Mouse (Mus musculus) induced T-regulatory cell, adult 2 months (primary cell): ENCODE data around the gene Map2k5.
A peak's percentile ranks its signal among the peaks of the same experiment; 100 is the strongest.

Experiments
- DNase-seq: peaks from one replicate; pipeline ENCODE4 v3.0.0-alpha.2; 2012; ENCODE audit warnings: low read depth

The Map2k5 gene

GRCm38 (mm10) chr9:63377270-63378142 is at the start of gene Map2k5:
Gene Map2k5 (minus strand): TSS chr9:63377902.
- peak; percentile 94 for DNase-seq

- no peak for DNase-seq
Observed at GRCm38 (mm10) chr9:63421096-63421736, 43.5 kb upstream of the Map2k5 start.

- DNase-seq, result no peak
Observed at GRCm38 (mm10) chr9:63420396-63420795, 42.7 kb upstream of the Map2k5 start.

- no peak for DNase-seq
Observed at GRCm38 (mm10) chr9:63400176-63400575, 22.5 kb upstream of the Map2k5 start.

GRCm38 (mm10) chr9:63399463-63399815 is 21.7 kb upstream of the Map2k5 start:
- DNase-seq, result no peak

GRCm38 (mm10) chr9:63398611-63399462 is 21.1 kb upstream of the Map2k5 start, which contains the start of gene 2300009A05Rik:
Gene 2300009A05Rik (minus strand): TSS chr9:63399246.
- peak; percentile 96 for DNase-seq

GRCm38 (mm10) chr9:63395612-63396011 is 17.9 kb upstream of the Map2k5 start:
- DNase-seq, result no peak

- DNase-seq, result no peak
Observed at GRCm38 (mm10) chr9:63391307-63391706, 13.6 kb upstream of the Map2k5 start.

- DNase-seq, result no peak
Observed at GRCm38 (mm10) chr9:63382761-63383160, 5.1 kb upstream of the Map2k5 start.

- DNase-seq, result no peak
Observed at GRCm38 (mm10) chr9:63380326-63380725, 2.6 kb upstream of the Map2k5 start.

GRCm38 (mm10) chr9:63378174-63378573 is 472 bp upstream of the Map2k5 start:
- no peak for DNase-seq

GRCm38 (mm10) chr9:63373315-63373714 is 4.4 kb downstream of the Map2k5 start:
- no peak for DNase-seq

GRCm38 (mm10) chr9:63372541-63372940 is 5.2 kb downstream of the Map2k5 start:
- no peak for DNase-seq

- DNase-seq, result no peak
Observed at GRCm38 (mm10) chr9:63360410-63360809, 17.3 kb downstream of the Map2k5 start.

GRCm38 (mm10) chr9:63359016-63359415 is 18.7 kb downstream of the Map2k5 start:
- no peak for DNase-seq

GRCm38 (mm10) chr9:63356721-63357120 is 21.0 kb downstream of the Map2k5 start:
- DNase-seq, result no peak

- DNase-seq, result no peak
Observed at GRCm38 (mm10) chr9:63356278-63356677, 21.4 kb downstream of the Map2k5 start.

GRCm38 (mm10) chr9:63354168-63354567 is 23.5 kb downstream of the Map2k5 start:
- DNase-seq, result no peak

- no peak for DNase-seq
Observed at GRCm38 (mm10) chr9:63350030-63350429, 27.7 kb downstream of the Map2k5 start.

- no peak for DNase-seq
Observed at GRCm38 (mm10) chr9:63349241-63349640, 28.5 kb downstream of the Map2k5 start.

- no peak for DNase-seq
Observed at GRCm38 (mm10) chr9:63348146-63348545, 29.6 kb downstream of the Map2k5 start.

- no peak for DNase-seq
Observed at GRCm38 (mm10) chr9:63346029-63346428, 31.7 kb downstream of the Map2k5 start.
